Mouse (Mus musculus) embryonic fibroblast, embryonic 13.5 days (primary cell): ENCODE data around the gene Ssc4d.

Experiments
- CTCF ChIP-seq: IDR thresholded peaks from 2 replicates; pipeline ENCODE4 v1.5.1; 2011; ENCODE audit warnings: mild to moderate bottlenecking, control low read depth, low read length, moderate library complexity, borderline replicate concordance; ENCODE audit not compliant: insufficient read depth
- POLR2A ChIP-seq: IDR thresholded peaks from 2 replicates; pipeline ENCODE4 v1.6.1; 2011; ENCODE audit warnings: low read depth, mild to moderate bottlenecking, control low read depth, low read length, moderate library complexity

- no peak for TF ChIP-seq CTCF
- no peak for TF ChIP-seq POLR2A
Measured at GRCm38 (mm10) chr5:135916051-135916565, 58.2 kb downstream of the Ssc4d start.
